Mouse (Mus musculus): ENCODE measurements around the gene Rd3.

Gene Rd3

GRCm38 (mm10) chr1:191955101-191955500 lies 22.1 kb upstream of the Rd3 start:
- TF ChIP-seq GATA4 (IDR thresholded peaks at IDR 0.05; ENCODE audit: insufficient replicate concordance, low read length), result no peak; the same call in 1 of the 2 replicates

DNA sequence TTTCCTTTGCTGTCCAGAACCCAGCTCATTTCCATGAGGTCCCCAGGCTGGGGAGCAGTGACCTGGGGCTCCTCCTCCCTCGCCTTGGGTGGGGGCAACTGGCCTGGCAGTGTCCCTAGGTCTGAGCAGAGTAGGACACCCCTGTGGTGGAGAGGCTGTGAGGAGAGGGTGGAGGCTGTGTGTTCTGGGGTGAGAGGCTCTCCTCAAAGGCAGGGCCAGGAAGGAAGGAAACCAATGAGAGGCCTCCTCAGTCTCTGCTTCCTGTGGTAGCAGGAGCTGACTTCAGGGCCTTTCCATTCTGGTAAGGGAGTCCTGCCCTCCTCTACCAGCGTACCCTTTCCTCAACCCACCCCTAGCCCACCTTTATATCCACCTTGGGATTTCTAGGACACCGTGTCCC lies 20.9 kb upstream of the Rd3 start:
- no peak for TF ChIP-seq GATA4 (IDR thresholded peaks at IDR 0.05; ENCODE audit: insufficient replicate concordance, low read length)

GRCm38 (mm10) chr1:191956871-191957270 lies 20.3 kb upstream of the Rd3 start:
- no peak for TF ChIP-seq GATA4 (IDR thresholded peaks at IDR 0.05; ENCODE audit: insufficient replicate concordance, low read length)

- TF ChIP-seq GATA4 (IDR thresholded peaks at IDR 0.05; ENCODE audit: insufficient replicate concordance, low read length), result no peak
Measured at GRCm38 (mm10) chr1:191957321-191957720, 19.8 kb upstream of the Rd3 start.

DNA sequence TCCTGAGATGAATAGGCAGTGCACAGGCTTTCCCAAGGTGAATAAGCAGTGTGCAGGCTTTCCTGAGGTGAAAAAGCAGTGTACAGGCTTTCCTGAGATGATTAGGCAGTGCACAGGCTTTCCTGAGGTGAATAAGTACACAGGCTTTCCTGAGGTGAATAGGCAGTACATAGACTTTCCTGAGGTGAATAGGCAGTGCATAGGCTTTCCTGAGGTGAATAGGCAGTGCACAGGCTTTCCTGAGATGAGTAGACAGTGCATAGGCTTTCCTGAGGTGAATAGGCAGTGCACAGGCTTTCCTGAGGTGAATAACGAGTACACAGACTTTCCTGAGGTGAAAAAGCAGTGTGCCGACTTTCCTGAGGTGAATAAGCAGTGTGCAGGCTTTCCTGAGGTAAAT lies 16.2 kb upstream of the Rd3 start:
- TF ChIP-seq GATA4 (IDR thresholded peaks at IDR 0.05; ENCODE audit: insufficient replicate concordance, low read length), result no peak

DNA sequence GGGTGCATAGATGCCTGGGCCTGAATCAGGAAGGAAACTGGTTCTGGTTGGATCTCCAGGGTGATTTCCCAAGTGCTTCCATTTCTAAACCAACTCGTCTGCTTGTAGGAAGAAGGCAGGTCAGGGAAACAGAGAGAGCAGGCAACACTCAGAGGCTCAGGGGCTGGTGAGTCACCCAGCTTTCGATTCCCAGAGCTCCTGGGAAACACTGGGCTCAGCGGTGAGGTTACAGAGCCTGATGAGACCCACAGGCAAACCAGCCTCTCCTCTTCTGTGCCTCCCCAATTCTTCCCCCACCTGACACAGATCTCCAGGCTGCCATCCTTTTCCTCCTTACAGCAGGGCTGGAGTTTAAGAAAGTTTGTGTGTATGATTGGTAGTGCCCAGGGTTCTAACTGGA lies 13.8 kb upstream of the Rd3 start:
- no peak for TF ChIP-seq GATA4 (IDR thresholded peaks at IDR 0.05; ENCODE audit: insufficient replicate concordance, low read length)

DNA sequence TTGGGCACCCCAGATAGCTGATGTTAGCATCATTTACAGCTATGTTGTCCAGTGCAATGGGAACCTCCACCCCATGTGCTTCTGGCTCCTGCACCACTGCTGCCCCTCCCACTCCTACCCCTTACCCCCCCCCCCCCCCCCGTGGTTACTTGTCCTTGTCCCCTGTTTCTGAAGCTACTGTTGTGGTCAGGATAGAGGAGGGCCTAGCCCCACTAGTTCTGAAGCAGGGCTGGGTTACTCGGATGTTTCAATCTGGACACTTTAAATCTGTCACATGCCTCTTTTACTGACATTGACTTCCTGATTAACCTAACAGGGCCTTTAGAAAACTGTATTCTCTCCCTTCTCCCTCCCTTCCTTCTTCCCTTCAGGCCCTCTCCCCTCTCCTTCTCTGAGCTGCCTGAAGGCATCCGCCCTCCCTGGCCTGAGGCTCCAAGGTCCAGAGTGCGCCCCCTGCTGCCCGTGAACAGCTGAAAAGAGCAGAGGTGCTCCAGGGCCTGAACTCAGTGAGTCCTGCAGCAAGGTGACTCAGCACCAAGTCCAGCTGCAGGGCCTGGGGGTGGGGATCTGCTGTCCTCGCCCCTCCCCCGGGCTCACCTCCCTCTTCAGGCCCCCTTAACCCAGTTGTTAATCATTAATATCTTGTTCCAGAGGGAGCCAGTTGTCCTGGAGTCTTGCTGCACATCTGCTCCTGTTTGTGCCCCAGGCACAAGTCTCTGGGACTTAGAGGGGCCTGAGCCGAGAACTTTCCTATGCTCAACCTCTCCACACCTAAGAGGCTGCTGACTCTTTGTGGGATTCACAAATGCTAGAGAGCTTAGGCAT lies 13.0 kb upstream of the Rd3 start:
- no peak for TF ChIP-seq GATA4 (IDR thresholded peaks at IDR 0.05; ENCODE audit: insufficient replicate concordance, low read length)

DNA sequence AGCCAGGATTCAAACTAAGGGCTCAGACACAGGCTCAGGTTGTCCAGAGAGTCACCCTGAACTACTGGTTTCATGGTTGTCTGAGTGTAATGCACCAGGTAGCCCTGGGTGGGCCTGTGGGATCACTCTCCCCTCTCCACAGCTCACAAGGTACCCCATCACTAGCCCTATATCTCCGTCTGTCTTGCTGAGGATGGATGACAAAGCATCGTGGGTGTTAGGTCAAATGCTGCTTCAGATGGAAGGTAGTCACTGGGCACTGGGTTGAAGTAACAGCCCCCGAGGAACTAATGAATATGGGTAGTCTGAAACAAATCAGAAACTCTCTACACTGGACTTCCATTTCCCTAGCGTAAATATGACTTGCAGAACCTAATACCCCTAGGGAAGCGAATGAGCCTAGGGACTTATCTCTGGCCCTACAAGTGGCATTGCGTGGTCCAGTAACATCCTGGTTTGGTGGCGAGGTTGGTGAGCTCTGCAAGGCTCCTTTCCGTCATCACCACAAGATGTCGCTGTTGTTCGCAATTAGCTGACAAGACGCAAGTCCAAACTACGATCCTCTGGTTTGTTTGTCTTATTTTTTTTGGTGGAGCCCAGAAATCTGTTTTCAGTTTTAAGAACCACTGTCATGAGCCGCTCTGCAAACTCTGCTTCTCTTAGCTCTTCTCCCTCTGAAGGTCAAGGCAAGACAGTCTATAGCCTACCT lies 12.2 kb upstream of the Rd3 start:
- TF ChIP-seq GATA4 (IDR thresholded peaks at IDR 0.05; ENCODE audit: insufficient replicate concordance, low read length), result no peak

- TF ChIP-seq GATA4 (IDR thresholded peaks at IDR 0.05; ENCODE audit: insufficient replicate concordance, low read length), result no peak
Measured at GRCm38 (mm10) chr1:191969939-191970338, 7.2 kb upstream of the Rd3 start.

- TF ChIP-seq GATA4 (IDR thresholded peaks at IDR 0.05; ENCODE audit: insufficient replicate concordance, low read length), result no peak
Measured at GRCm38 (mm10) chr1:191974509-191975405, 2.4 kb upstream of the Rd3 start.

DNA sequence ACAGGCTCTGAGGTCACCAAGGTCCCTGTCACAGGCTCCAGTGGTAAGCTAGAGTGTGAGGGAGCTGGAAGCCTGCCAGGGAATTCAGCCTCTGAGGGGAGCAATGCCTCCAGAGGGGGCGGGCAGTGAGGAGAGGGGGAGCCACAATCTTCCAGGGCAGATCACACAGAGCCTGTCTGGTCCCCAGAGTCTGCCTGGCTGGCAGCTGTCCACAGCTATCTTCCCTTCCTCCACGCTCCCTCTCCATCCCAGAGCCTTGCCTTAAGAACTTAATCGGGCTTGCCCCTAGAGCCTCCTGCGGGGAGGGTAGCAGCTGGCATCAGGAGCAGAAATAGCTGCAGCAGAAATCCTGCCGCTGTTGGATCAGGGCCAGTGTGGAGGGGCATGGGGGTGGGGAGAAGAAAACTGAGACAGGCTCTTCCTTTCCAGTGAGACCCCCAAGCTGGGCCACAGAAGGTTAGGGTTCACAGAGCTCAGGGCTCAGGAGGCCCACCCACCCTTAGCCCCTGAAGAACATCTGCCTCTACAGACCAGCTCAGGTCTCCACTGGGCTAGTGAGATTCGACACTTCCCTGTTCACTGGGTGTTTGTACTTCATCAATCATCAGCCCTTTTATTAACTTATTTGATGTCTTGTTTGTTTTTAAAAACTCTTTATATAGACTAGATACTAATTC lies 4.4 kb downstream of the Rd3 start:
- TF ChIP-seq GATA4 (IDR thresholded peaks at IDR 0.05; ENCODE audit: insufficient replicate concordance, low read length), result no peak

GRCm38 (mm10) chr1:191986674-191987480 lies 9.7 kb downstream of the Rd3 start:
- TF ChIP-seq GATA4 (IDR thresholded peaks at IDR 0.05; ENCODE audit: insufficient replicate concordance, low read length), result no peak

DNA sequence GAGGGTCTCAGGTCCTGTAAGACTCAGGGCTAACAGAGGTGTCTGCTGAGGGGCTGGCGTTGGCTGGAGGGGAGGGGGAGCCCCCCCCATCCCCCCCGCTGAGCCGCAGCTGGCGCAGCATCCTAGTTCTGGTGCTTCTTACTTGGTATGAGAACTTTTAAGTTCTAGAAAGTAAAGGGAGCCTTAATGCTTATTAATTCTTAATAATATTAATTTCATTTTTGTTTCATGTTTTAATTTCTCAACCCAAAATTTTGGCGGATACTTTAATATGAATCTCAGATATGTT lies 10.3 kb downstream of the Rd3 start:
- no peak for TF ChIP-seq GATA4 (IDR thresholded peaks at IDR 0.05; ENCODE audit: insufficient replicate concordance, low read length)

- TF ChIP-seq GATA4 (IDR thresholded peaks at IDR 0.05; ENCODE audit: insufficient replicate concordance, low read length), result no peak
Measured at GRCm38 (mm10) chr1:191988646-191989045, 11.5 kb downstream of the Rd3 start.

Measured in liver, adult (tissue).